Mouse (Mus musculus) CD8-positive naive resting alpha-beta T cell, adult 2 months (primary cell): Measurements from ENCODE around the gene Rcan1.

Experiments
- DNase-seq, 2 experiments: peaks; one replicate each; pipeline ENCODE4 v3.0.0; 2022; ENCODE audit warnings: low read depth in 2 of 2, low spot score in 2 of 2

Gene Rcan1

GRCm38 (mm10) chr16:92355366-92355765 is 115.3 kb downstream of the Rcan1 start:
- DNase-seq = no peak

GRCm38 (mm10) chr16:92353897-92354296 is 116.8 kb downstream of the Rcan1 start:
- no peak for DNase-seq

GRCm38 (mm10) chr16:92353295-92353694 is 117.4 kb downstream of the Rcan1 start:
- no peak for DNase-seq

GRCm38 (mm10) chr16:92348941-92349340 is 121.7 kb downstream of the Rcan1 start:
- DNase-seq = no peak

GRCm38 (mm10) chr16:92346297-92346916 is 124.3 kb downstream of the Rcan1 start:
- no peak for DNase-seq

- DNase-seq = no peak
Observed at GRCm38 (mm10) chr16:92345177-92345576, 125.5 kb downstream of the Rcan1 start.
